In genomic region chr15:98408406-98409060, GRCm38 (mm10) we compare ENCODE assay signal across 9 mouse cellular contexts. TPM values are rescaled to one million over a fixed set of nuclear protein-coding genes. Genes with fewer than 3 reads are reported as not detected.
A peak's percentile ranks its signal among the peaks of the same experiment; 100 is the strongest.
DNase-seq lines count a peak whose midpoint lies in the region; ATAC-seq and TF ChIP-seq lines count a peak whose summit lies in the region.
"Had no signal": no experiment of that assay in that cellular context is flagged by ENCODE, and none has a peak within 500 bp of the region (broad histone marks: within the 10 kb centered on the region; RNA-seq: fewer than 3 reads in every experiment).

No protein-coding gene starts in this region.

- peak; percentile 22 to 56 for DNase-seq in cerebellum, postnatal 25 days
- no peak for DNase-seq in cerebellum, adult 9-10 months
- DNase-seq in brain, embryonic 14.5 days (ENCODE audit: low read depth) = no peak
- peak; percentile 33 for DNase-seq in left cerebral cortex, postnatal 4 days
- no peak for DNase-seq in gastrocnemius, postnatal 25 days

- no peaks in the 10 kb centered on the region for H3K36me3 ChIP-seq in megakaryocyte, embryonic 14.5 days (replicated peaks; ENCODE audit: low read length)
- H3K36me3 ChIP-seq: limb, embryonic 15.5 days had no signal

- ATAC-seq in megakaryocyte, adult 5-6 weeks (ENCODE audit: poor library complexity, severe bottlenecking) = no peak
- no peak for ATAC-seq in activated CD4-positive, CD25-positive, alpha-beta regulatory T cell, adult 4 months

- H3K4me1 ChIP-seq in megakaryocyte, embryonic 14.5 days = no peaks in the 10 kb centered on the region
- H3K4me1 ChIP-seq: limb, embryonic 15.5 days had no signal

- no peak for TF ChIP-seq POLR2A in brain, embryonic 14.5 days (IDR thresholded peaks at IDR 0.05; ENCODE audit: borderline replicate concordance, extremely low read depth, insufficient read depth, insufficient read length, poor library complexity, severe bottlenecking)

- H3K27me3 ChIP-seq in megakaryocyte, embryonic 14.5 days (replicated peaks) = peaks cover 8% of the 10 kb centered on the region
- H3K27me3 ChIP-seq: limb, embryonic 15.5 days had no signal

- TF ChIP-seq CTCF in brain, embryonic 14.5 days (IDR thresholded peaks at IDR 0.05; ENCODE audit: borderline replicate concordance, extremely low read depth, insufficient read depth, insufficient read length) = peak; percentile 44; the same call in 1 of the 2 replicates

- peaks cover 18% of the 10 kb centered on the region for H3K9me3 ChIP-seq in megakaryocyte, embryonic 14.5 days
- H3K9me3 ChIP-seq: limb, embryonic 15.5 days had no signal

- intact Hi-C loops in left cerebral cortex, postnatal 4 days (cut with DNase I) = no loop called here

- H3K4me3 ChIP-seq in megakaryocyte, embryonic 14.5 days (replicated peaks) = peak overlapping the region; percentile 15
- H3K4me3 ChIP-seq: limb, embryonic 15.5 days had no signal

RNA-seq across cellular contexts. Expression of gene Olfr282, which starts 22.5 kb away (rescaled TPM):
- not detected in 2 replicates for polyA plus RNA-seq in megakaryocyte, embryonic 14.5 days (2012; ENCODE audit: insufficient read depth, low replicate concordance)
- total RNA-seq in megakaryocyte, adult 5-6 weeks (2015) = not detected in 2 replicates
- total RNA-seq in megakaryocyte, adult 5-6 weeks (2017) = not detected in 2 replicates
- polyA plus RNA-seq in brain, embryonic 14.5 days (2012; rRNA removed) = not detected in 2 replicates
- not detected for total RNA-seq in left cerebral cortex, postnatal 4 days (2021)
- polyA plus RNA-seq in activated CD4-positive, CD25-positive, alpha-beta regulatory T cell, adult 4 months (2017; shearing (Covaris generic)) = not detected
- not detected for total RNA-seq in gastrocnemius, postnatal 25 days (2021)
- polyA plus RNA-seq: limb, embryonic 15.5 days had no signal

RNA-seq across cellular contexts. Expression of gene Olfr283, which starts 27.8 kb away (rescaled TPM):
- not detected in 2 replicates for polyA plus RNA-seq in megakaryocyte, embryonic 14.5 days (2012; ENCODE audit: insufficient read depth, low replicate concordance)
- not detected in 2 replicates for total RNA-seq in megakaryocyte, adult 5-6 weeks (2015)
- total RNA-seq in megakaryocyte, adult 5-6 weeks (2017) = not detected in 2 replicates
- not detected in 2 replicates for polyA plus RNA-seq in brain, embryonic 14.5 days (2012; rRNA removed)
- not detected for total RNA-seq in left cerebral cortex, postnatal 4 days (2021)
- not detected for polyA plus RNA-seq in activated CD4-positive, CD25-positive, alpha-beta regulatory T cell, adult 4 months (2017; shearing (Covaris generic))
- not detected for total RNA-seq in gastrocnemius, postnatal 25 days (2021)
- polyA plus RNA-seq: limb, embryonic 15.5 days had no signal

RNA-seq across cellular contexts. Expression of gene Olfr281, which starts 43.9 kb away (rescaled TPM):
- not detected in 2 replicates for polyA plus RNA-seq in megakaryocyte, embryonic 14.5 days (2012; ENCODE audit: insufficient read depth, low replicate concordance)
- total RNA-seq in megakaryocyte, adult 5-6 weeks (2015) = not detected in 2 replicates
- total RNA-seq in megakaryocyte, adult 5-6 weeks (2017) = not detected in 2 replicates
- polyA plus RNA-seq in brain, embryonic 14.5 days (2012; rRNA removed) = not detected in 2 replicates
- not detected for total RNA-seq in left cerebral cortex, postnatal 4 days (2021)
- polyA plus RNA-seq in activated CD4-positive, CD25-positive, alpha-beta regulatory T cell, adult 4 months (2017; shearing (Covaris generic)) = not detected
- not detected for total RNA-seq in gastrocnemius, postnatal 25 days (2021)
- polyA plus RNA-seq: limb, embryonic 15.5 days had no signal

Comparison
In these comparisons a context has a peak if more than half of its experiments do, and no peak if none do; other contexts are left out.
1. DNase-seq: peak in cerebellum, postnatal 25 days (2 of 2) and left cerebral cortex, postnatal 4 days (single experiment); none in cerebellum, adult 9-10 months (single experiment), brain, embryonic 14.5 days (single experiment) and gastrocnemius, postnatal 25 days (single experiment).